Mouse (Mus musculus): ENCODE data around the gene Cbx3. TPM values are rescaled to one million over a fixed set of nuclear protein-coding genes. Genes with fewer than 3 reads are reported as not detected.

Cbx3 gene
- 411 and 425 TPM in 2 replicates for polyA plus RNA-seq (2014; fragmentation: Nextera tagmentation; extraction: Ambion mirVana)

- under 1% methylated on average over 36 of the region's 99 CpGs for WGBS
- peak; percentile 97 for DNase-seq (ENCODE audit: low spot score)
- peaks cover 48% of the 10 kb centered on the region for H3K36me3 ChIP-seq (ENCODE audit: control insufficient read depth, insufficient read depth, low read length)
Observed at GRCm38 (mm10) chr6:51470311-51471178, at the start of gene Cbx3. TSS of gene Cbx3 (plus strand) at chr6:51470360.

GRCm38 (mm10) chr6:51423466-51424122 is 46.6 kb upstream of the Cbx3 start:
- Histone ChIP-seq H3K4me1 (ENCODE audit: control insufficient read depth, insufficient read depth, low read length) (no peaks in the 10 kb centered on the region), H3K27ac (replicated peaks; ENCODE audit: low read depth, low read length) (no peak overlapping the region), H3K27me3 (replicated peaks; ENCODE audit: control insufficient read depth, insufficient read depth, low read length) (no peaks in the 10 kb centered on the region), H3K36me3 (ENCODE audit: control insufficient read depth, insufficient read depth, low read length) (no peaks in the 10 kb centered on the region), H3K4me2 (ENCODE audit: low read depth, low read length) (no peak overlapping the region), H3K9me3 (ENCODE audit: control insufficient read depth, low read length) (0 out of 2 replicates have a peak, but pooled peaks cover 3% of the 10 kb centered on the region), H3K4me3 (ENCODE audit: low read depth, low read length) (no peak overlapping the region), H3K9ac (ENCODE audit: low read depth, low read length) (no peak overlapping the region)
- no peak for ATAC-seq (ENCODE audit: low read depth)
- WGBS: 43% methylated on average over 11 of the region's 11 CpGs
- no peak for DNase-seq (ENCODE audit: low spot score)

More at GRCm38 (mm10) chr6:51470311-51471178, at the start of gene Cbx3:
- H3K4me2 ChIP-seq (ENCODE audit: low read depth, low read length): peak within 1 kb of the TSS; percentile 75
- peak within 1 kb of the TSS; percentile 100 for H3K9ac ChIP-seq (ENCODE audit: low read depth, low read length)
- H3K4me3 ChIP-seq (ENCODE audit: low read depth, low read length): peak within 1 kb of the TSS; percentile 100
- H3K9me3 ChIP-seq (ENCODE audit: control insufficient read depth, low read length): no peaks in the 10 kb centered on the region
- H3K27me3 ChIP-seq (replicated peaks; ENCODE audit: control insufficient read depth, insufficient read depth, low read length): no peaks in the 10 kb centered on the region
- H3K4me1 ChIP-seq (ENCODE audit: control insufficient read depth, insufficient read depth, low read length): peaks cover 30% of the 10 kb centered on the region
- H3K27ac ChIP-seq (replicated peaks; ENCODE audit: low read depth, low read length): peak within 1 kb of the TSS; percentile 100
- ATAC-seq (ENCODE audit: low read depth): peak; percentile 82

- no peak for DNase-seq (ENCODE audit: low spot score)
- no peak overlapping the region for H3K4me2 ChIP-seq (ENCODE audit: low read depth, low read length)
- WGBS: 85% methylated on average over 2 of the region's 2 CpGs
- H3K27ac ChIP-seq (replicated peaks; ENCODE audit: low read depth, low read length): no peak overlapping the region
- no peak overlapping the region for H3K4me3 ChIP-seq (ENCODE audit: low read depth, low read length)
- no peaks in the 10 kb centered on the region for H3K27me3 ChIP-seq (replicated peaks; ENCODE audit: control insufficient read depth, insufficient read depth, low read length)
- 0 out of 2 replicates have a peak, but pooled peaks cover 3% of the 10 kb centered on the region for H3K9me3 ChIP-seq (ENCODE audit: control insufficient read depth, low read length)
- ATAC-seq (ENCODE audit: low read depth): no peak
- no peaks in the 10 kb centered on the region for H3K36me3 ChIP-seq (ENCODE audit: control insufficient read depth, insufficient read depth, low read length)
- no peaks in the 10 kb centered on the region for H3K4me1 ChIP-seq (ENCODE audit: control insufficient read depth, insufficient read depth, low read length)
- no peak overlapping the region for H3K9ac ChIP-seq (ENCODE audit: low read depth, low read length)
Observed at GRCm38 (mm10) chr6:51424537-51424936, 45.6 kb upstream of the Cbx3 start.

GRCm38 (mm10) chr6:51432535-51433397 is 37.4 kb upstream of the Cbx3 start, which contains the start of gene Nfe2l3:
TSS of gene Nfe2l3 (plus strand) at chr6:51432670.
- peaks cover 8% of the 10 kb centered on the region; the same call in 1 of the 2 replicates for H3K4me1 ChIP-seq (ENCODE audit: control insufficient read depth, insufficient read depth, low read length)
- WGBS: 0% methylated on average over 31 of the region's 74 CpGs
- ATAC-seq (ENCODE audit: low read depth) (peak; percentile 89), DNase-seq (ENCODE audit: low spot score) (peak; percentile 73)
- peak within 1 kb of the TSS; percentile 97 for H3K4me2 ChIP-seq (ENCODE audit: low read depth, low read length)
- peaks cover 35% of the 10 kb centered on the region for H3K27me3 ChIP-seq (replicated peaks; ENCODE audit: control insufficient read depth, insufficient read depth, low read length)
- no peaks in the 10 kb centered on the region for H3K9me3 ChIP-seq (ENCODE audit: control insufficient read depth, low read length)
- no peaks in the 10 kb centered on the region for H3K36me3 ChIP-seq (ENCODE audit: control insufficient read depth, insufficient read depth, low read length)
- peak within 1 kb of the TSS; percentile 54 for H3K4me3 ChIP-seq (ENCODE audit: low read depth, low read length)
- peak within 1 kb of the TSS; percentile 57 for H3K9ac ChIP-seq (ENCODE audit: low read depth, low read length)
- H3K27ac ChIP-seq (replicated peaks; ENCODE audit: low read depth, low read length): no peak within 1 kb of the TSS

GRCm38 (mm10) chr6:51434270-51434669 is 35.9 kb upstream of the Cbx3 start:
- WGBS: 33% methylated on average over 7 of the region's 7 CpGs
- Histone ChIP-seq H3K4me1 (ENCODE audit: control insufficient read depth, insufficient read depth, low read length) (peaks cover 8% of the 10 kb centered on the region; the same call in 1 of the 2 replicates), H3K27me3 (replicated peaks; ENCODE audit: control insufficient read depth, insufficient read depth, low read length) (peaks cover 35% of the 10 kb centered on the region), H3K27ac (replicated peaks; ENCODE audit: low read depth, low read length) (no peak overlapping the region), H3K4me3 (ENCODE audit: low read depth, low read length) (peak overlapping the region; percentile 54; the same call in 1 of the 2 replicates), H3K9me3 (ENCODE audit: control insufficient read depth, low read length) (no peaks in the 10 kb centered on the region), H3K36me3 (ENCODE audit: control insufficient read depth, insufficient read depth, low read length) (no peaks in the 10 kb centered on the region), H3K4me2 (ENCODE audit: low read depth, low read length) (peak overlapping the region; percentile 97), H3K9ac (ENCODE audit: low read depth, low read length) (no peak overlapping the region)
- ATAC-seq (ENCODE audit: low read depth) (no peak), DNase-seq (ENCODE audit: low spot score) (no peak)

- Histone ChIP-seq H3K4me3 (ENCODE audit: low read depth, low read length) (no peak overlapping the region), H3K4me2 (ENCODE audit: low read depth, low read length) (no peak overlapping the region), H3K27ac (replicated peaks; ENCODE audit: low read depth, low read length) (no peak overlapping the region), H3K36me3 (ENCODE audit: control insufficient read depth, insufficient read depth, low read length) (no peaks in the 10 kb centered on the region), H3K27me3 (replicated peaks; ENCODE audit: control insufficient read depth, insufficient read depth, low read length) (peaks cover 25% of the 10 kb centered on the region), H3K9me3 (ENCODE audit: control insufficient read depth, low read length) (no peaks in the 10 kb centered on the region), H3K4me1 (ENCODE audit: control insufficient read depth, insufficient read depth, low read length) (peaks cover 5% of the 10 kb centered on the region; the same call in 1 of the 2 replicates), H3K9ac (ENCODE audit: low read depth, low read length) (no peak overlapping the region)
- 68% methylated on average over 4 of the region's 4 CpGs for WGBS
- no peak for ATAC-seq (ENCODE audit: low read depth)
- DNase-seq (ENCODE audit: low spot score): peak; percentile 71
Observed at GRCm38 (mm10) chr6:51437665-51438064, 32.5 kb upstream of the Cbx3 start.

- 82% methylated on average over 9 of the region's 9 CpGs for WGBS
- H3K36me3 ChIP-seq (ENCODE audit: control insufficient read depth, insufficient read depth, low read length): no peaks in the 10 kb centered on the region
- no peak for DNase-seq (ENCODE audit: low spot score)
Observed at GRCm38 (mm10) chr6:51438826-51439330, 31.3 kb upstream of the Cbx3 start.

More at GRCm38 (mm10) chr6:51438826-51439330, 31.3 kb upstream of the Cbx3 start:
- no peak overlapping the region for H3K9ac ChIP-seq (ENCODE audit: low read depth, low read length)
- no peak overlapping the region for H3K4me2 ChIP-seq (ENCODE audit: low read depth, low read length)
- H3K27me3 ChIP-seq (replicated peaks; ENCODE audit: control insufficient read depth, insufficient read depth, low read length): peaks cover 13% of the 10 kb centered on the region
- H3K4me1 ChIP-seq (ENCODE audit: control insufficient read depth, insufficient read depth, low read length): no peaks in the 10 kb centered on the region; the same call in 1 of the 2 replicates
- ATAC-seq (ENCODE audit: low read depth): no peak
- no peaks in the 10 kb centered on the region for H3K9me3 ChIP-seq (ENCODE audit: control insufficient read depth, low read length)
- H3K27ac ChIP-seq (replicated peaks; ENCODE audit: low read depth, low read length): no peak overlapping the region
- no peak overlapping the region for H3K4me3 ChIP-seq (ENCODE audit: low read depth, low read length)

Data from embryonic facial prominence, embryonic 14.5 days (tissue).